Mouse (Mus musculus) adrenal gland, adult 18-20 months (tissue): ENCODE results near the gene Spats1. TPM values are rescaled to one million over a fixed set of nuclear protein-coding genes. Genes with fewer than 3 reads are reported as not detected.

Experiments used
- total RNA-seq, 2 experiments: library from RNA; stranded (reverse); gene quantifications; 1 replicate in 1 of 2; 2 replicates in 1 of 2; pipeline ENCODE4 v1.2.3; 2021

The Spats1 gene
- total RNA-seq, 2 experiments from 2014 or later = not detected

Other genes with a start within 250 kb of the Spats1 start
- gene Cdc5l, start 41.7 kb downstream of the Spats1 start, total RNA-seq = 10 to 100 TPM; 39.9 to 40.9 TPM
- 10 to 100 TPM; 15.8 to 17.3 TPM for gene Aars2, start 31.4 kb upstream of the Spats1 start, total RNA-seq
- gene Tcte1, start 48.0 kb upstream of the Spats1 start, total RNA-seq = not detected
- gene Tmem151b, start 74.3 kb upstream of the Spats1 start, total RNA-seq = under 1 TPM in 1 of 2 experiments, not detected in 1; 0.06 TPM
- 1 to 10 TPM; 2.7 to 3.5 TPM for gene Nfkbie, start 80.3 kb upstream of the Spats1 start, total RNA-seq
- gene Slc35b2, start 88.5 kb upstream of the Spats1 start, total RNA-seq = 10 to 100 TPM; 28.1 to 44.2 TPM
- gene Hsp90ab1, start 97.9 kb upstream of the Spats1 start, total RNA-seq = 1,000 to 10,000 TPM; 2,801 to 2,860 TPM
- 100 to 1,000 TPM; 121 to 161 TPM for gene Slc29a1, start 124.2 kb upstream of the Spats1 start, total RNA-seq
- not detected for gene Mymx, start 126.7 kb upstream of the Spats1 start, total RNA-seq
- gene Capn11, start 183.9 kb upstream of the Spats1 start, total RNA-seq = under 1 TPM; 0.19 to 0.40 TPM
- 100 to 1,000 TPM; 104 to 109 TPM for gene Mrpl14, start 210.9 kb upstream of the Spats1 start, total RNA-seq
- 10 to 100 TPM; 41.0 to 41.4 TPM for gene Tmem63b, start 211.5 kb upstream of the Spats1 start, total RNA-seq